Comparison of ENCODE assay signal across 8 mouse cellular contexts in the genomic region with DNA sequence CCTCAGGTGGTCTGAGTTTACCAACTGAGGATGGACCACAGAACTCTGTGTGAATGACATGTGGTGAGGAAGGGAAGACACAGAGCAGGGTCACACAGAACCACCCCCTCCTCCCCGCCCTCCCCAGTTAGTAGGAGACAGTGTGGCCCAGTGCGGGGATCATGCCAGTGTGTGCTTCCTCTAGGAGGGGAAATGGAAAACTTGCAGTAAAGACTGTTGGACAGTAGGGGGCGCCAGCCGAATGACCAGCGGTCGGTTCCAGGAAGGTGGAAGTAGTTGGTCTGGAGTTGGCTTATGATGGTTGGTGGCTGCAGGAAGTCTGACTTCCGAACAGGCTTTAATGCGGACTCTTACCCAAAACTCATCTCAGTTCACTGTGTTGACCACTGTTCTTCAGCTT.
A peak's percentile ranks its signal among the peaks of the same experiment; 100 is the strongest.
DNase-seq lines count a peak whose midpoint lies in the region; ATAC-seq and TF ChIP-seq lines count a peak whose summit lies in the region.

No protein-coding gene starts in this region.

- peak; percentile 68 for TF ChIP-seq CTCF in left cerebral cortex, adult 2 months (IDR thresholded peaks at IDR 0.05)
- peak; percentile 78 for TF ChIP-seq CTCF in cortical plate, adult 2 months (IDR thresholded peaks at IDR 0.05; ENCODE audit: extremely low read depth, insufficient read depth, low read length)
- peak; percentile 86 for TF ChIP-seq CTCF in liver, postnatal 0 days (IDR thresholded peaks at IDR 0.05; ENCODE audit: low read depth)

- WGBS in liver, postnatal 0 days (ENCODE audit: insufficient replicate concordance), result 8% methylated on average over 8 of the region's 8 CpGs

- H3K27me3 ChIP-seq in liver, postnatal 0 days (ENCODE audit: insufficient read depth, low read length), result peaks cover 6% of the 10 kb centered on the region; the same call in 1 of the 2 replicates

- TF ChIP-seq POLR2A in cortical plate, adult 2 months (IDR thresholded peaks at IDR 0.05; ENCODE audit: extremely low read depth, insufficient read depth, low read length), result no peak

- no peak for ATAC-seq in liver, postnatal 0 days
- ATAC-seq in activated CD4-positive, CD25-positive, alpha-beta regulatory T cell, adult 4 months, result no peak

- H3K4me1 ChIP-seq in cortical plate, adult 2 months (ENCODE audit: control insufficient read depth, insufficient read depth, low read length), result no peaks in the 10 kb centered on the region; the same call in 1 of the 2 replicates
- H3K4me1 ChIP-seq in liver, postnatal 0 days (ENCODE audit: insufficient read depth), result no peaks in the 10 kb centered on the region

- intact Hi-C loops in left cerebral cortex, adult 2 months (cut with DNase I), result loop anchor here (1.0 to 5.0 kb wide), 2 partner anchors 49 to 188 kb away; no protein-coding TSS in a partner anchor

- no peak overlapping the region for H3K4me2 ChIP-seq in liver, postnatal 0 days (ENCODE audit: low read depth, low read length)

- H3K9me3 ChIP-seq in liver, postnatal 0 days (ENCODE audit: low read length), result peaks cover 4% of the 10 kb centered on the region

- no peak for TF ChIP-seq EP300 in liver, postnatal 0 days (IDR thresholded peaks at IDR 0.05; ENCODE audit: low read depth)

- no peak overlapping the region for H3K27ac ChIP-seq in left cerebral cortex, adult 2 months
- no peak overlapping the region for H3K27ac ChIP-seq in cortical plate, adult 2 months (ENCODE audit: insufficient read depth, low read length)
- H3K27ac ChIP-seq in liver, postnatal 0 days (ENCODE audit: low read depth), result no peak overlapping the region

- H3K36me3 ChIP-seq in liver, postnatal 0 days (replicated peaks; ENCODE audit: insufficient read depth, low read length), result no peaks in the 10 kb centered on the region

- no peak overlapping the region for H3K9ac ChIP-seq in liver, postnatal 0 days (replicated peaks)

- no peak overlapping the region for H3K4me3 ChIP-seq in left cerebral cortex, adult 2 months
- no peak overlapping the region for H3K4me3 ChIP-seq in cortical plate, adult 2 months (ENCODE audit: insufficient read depth, low read length)
- H3K4me3 ChIP-seq in liver, postnatal 0 days (ENCODE audit: low read depth, low read length), result no peak overlapping the region

- DNase-seq in left cerebral cortex, adult 2 months (ENCODE audit: extremely low spot score in 1 of 2, low spot score in 2 of 2), result peak in 1 of 2 experiments; percentile 50
- no peak for DNase-seq in left cerebral cortex, adult 11 months (ENCODE audit: low spot score)
- peak; percentile 77 for DNase-seq in R1 (ENCODE audit: low read depth, low spot score)
- DNase-seq in heart, postnatal 4 days, result peak; percentile 79
- DNase-seq in liver, postnatal 0 days, result peak; percentile 80
- DNase-seq in spleen, adult 12 weeks (ENCODE audit: low spot score), result peak; percentile 42
